Mouse (Mus musculus): ENCODE results near the gene Sort1. TPM values are rescaled to one million over a fixed set of nuclear protein-coding genes. Genes with fewer than 3 reads are reported as not detected.

The Sort1 gene
- polyA plus RNA-seq, 1 experiment: 32.8 TPM

GRCm38 (mm10) chr3:108318517-108318916, 34.6 kb downstream of the Sort1 start:
- H3K27me3 ChIP-seq (ENCODE audit: control insufficient read depth, insufficient read depth, low read length): no peaks in the 10 kb centered on the region
- H3K36me3 ChIP-seq (ENCODE audit: control insufficient read depth, insufficient read depth, low read length): no peaks in the 10 kb centered on the region
- H3K27ac ChIP-seq (ENCODE audit: insufficient read depth, low read depth, low read length): no peak overlapping the region
- no peak overlapping the region for H3K4me3 ChIP-seq (ENCODE audit: low read depth, low read length)
- WGBS: 65% methylated on average over 2 of the region's 2 CpGs
- peaks cover 3% of the 10 kb centered on the region; the same call in 1 of the 2 replicates for H3K4me1 ChIP-seq (ENCODE audit: control insufficient read depth, insufficient read depth, insufficient read length, low read length)
- TF ChIP-seq CTCF (IDR thresholded peaks at IDR 0.05; ENCODE audit: extremely low read depth, insufficient read length, insufficient replicate concordance, low read depth, low read length): no peak

GRCm38 (mm10) chr3:108321671-108322070, 37.8 kb downstream of the Sort1 start:
- TF ChIP-seq POLR2A (IDR thresholded peaks at IDR 0.05; ENCODE audit: low read depth, low read length) (no peak), CTCF (IDR thresholded peaks at IDR 0.05; ENCODE audit: extremely low read depth, insufficient read length, insufficient replicate concordance, low read depth, low read length) (no peak)
- Histone ChIP-seq H3K4me1 (ENCODE audit: control insufficient read depth, insufficient read depth, insufficient read length, low read length) (no peaks in the 10 kb centered on the region), H3K27me3 (ENCODE audit: control insufficient read depth, insufficient read depth, low read length) (no peaks in the 10 kb centered on the region), H3K36me3 (ENCODE audit: control insufficient read depth, insufficient read depth, low read length) (peaks cover 8% of the 10 kb centered on the region), H3K27ac (ENCODE audit: insufficient read depth, low read depth, low read length) (no peak overlapping the region), H3K4me3 (ENCODE audit: low read depth, low read length) (no peak overlapping the region)
- 79% methylated on average over 4 of the region's 4 CpGs for WGBS

- H3K36me3 ChIP-seq (ENCODE audit: control insufficient read depth, insufficient read depth, low read length): peaks cover 8% of the 10 kb centered on the region
- no peaks in the 10 kb centered on the region for H3K4me1 ChIP-seq (ENCODE audit: control insufficient read depth, insufficient read depth, insufficient read length, low read length)
- 86% methylated on average over 4 of the region's 4 CpGs for WGBS
- no peaks in the 10 kb centered on the region for H3K27me3 ChIP-seq (ENCODE audit: control insufficient read depth, insufficient read depth, low read length)
- TF ChIP-seq CTCF (IDR thresholded peaks at IDR 0.05; ENCODE audit: extremely low read depth, insufficient read length, insufficient replicate concordance, low read depth, low read length) (no peak), POLR2A (IDR thresholded peaks at IDR 0.05; ENCODE audit: low read depth, low read length) (no peak)
- H3K27ac ChIP-seq (ENCODE audit: insufficient read depth, low read depth, low read length): no peak overlapping the region
- no peak overlapping the region for H3K4me3 ChIP-seq (ENCODE audit: low read depth, low read length)
Observed at GRCm38 (mm10) chr3:108322136-108322535, 38.3 kb downstream of the Sort1 start.

GRCm38 (mm10) chr3:108322962-108323361, 39.1 kb downstream of the Sort1 start:
- TF ChIP-seq POLR2A (IDR thresholded peaks at IDR 0.05; ENCODE audit: low read depth, low read length): no peak
- TF ChIP-seq CTCF (IDR thresholded peaks at IDR 0.05; ENCODE audit: extremely low read depth, insufficient read length, insufficient replicate concordance, low read depth, low read length): no peak
- no peak overlapping the region for H3K27ac ChIP-seq (ENCODE audit: insufficient read depth, low read depth, low read length)
- no peaks in the 10 kb centered on the region for H3K4me1 ChIP-seq (ENCODE audit: control insufficient read depth, insufficient read depth, insufficient read length, low read length)
- no peaks in the 10 kb centered on the region for H3K27me3 ChIP-seq (ENCODE audit: control insufficient read depth, insufficient read depth, low read length)
- H3K4me3 ChIP-seq (ENCODE audit: low read depth, low read length): no peak overlapping the region
- peaks cover 8% of the 10 kb centered on the region for H3K36me3 ChIP-seq (ENCODE audit: control insufficient read depth, insufficient read depth, low read length)
- WGBS: 97% methylated on average over 3 of the region's 3 CpGs

GRCm38 (mm10) chr3:108324837-108325236, 41.0 kb downstream of the Sort1 start:
- 84% methylated on average over 4 of the region's 4 CpGs for WGBS

GRCm38 (mm10) chr3:108325521-108325920, 41.6 kb downstream of the Sort1 start:
- Histone ChIP-seq H3K36me3 (ENCODE audit: control insufficient read depth, insufficient read depth, low read length) (peaks cover 15% of the 10 kb centered on the region), H3K4me3 (ENCODE audit: low read depth, low read length) (no peak overlapping the region), H3K4me1 (ENCODE audit: control insufficient read depth, insufficient read depth, insufficient read length, low read length) (peaks cover 2% of the 10 kb centered on the region; the same call in 1 of the 2 replicates), H3K27ac (ENCODE audit: insufficient read depth, low read depth, low read length) (no peak overlapping the region), H3K27me3 (ENCODE audit: control insufficient read depth, insufficient read depth, low read length) (no peaks in the 10 kb centered on the region)
- TF ChIP-seq CTCF (IDR thresholded peaks at IDR 0.05; ENCODE audit: extremely low read depth, insufficient read length, insufficient replicate concordance, low read depth, low read length) (no peak), POLR2A (IDR thresholded peaks at IDR 0.05; ENCODE audit: low read depth, low read length) (no peak)
- 86% methylated on average over 9 of the region's 9 CpGs for WGBS

More at GRCm38 (mm10) chr3:108324837-108325236, 41.0 kb downstream of the Sort1 start:
- no peak overlapping the region for H3K27ac ChIP-seq (ENCODE audit: insufficient read depth, low read depth, low read length)
- no peaks in the 10 kb centered on the region for H3K27me3 ChIP-seq (ENCODE audit: control insufficient read depth, insufficient read depth, low read length)
- peaks cover 13% of the 10 kb centered on the region for H3K36me3 ChIP-seq (ENCODE audit: control insufficient read depth, insufficient read depth, low read length)
- no peak overlapping the region for H3K4me3 ChIP-seq (ENCODE audit: low read depth, low read length)
- H3K4me1 ChIP-seq (ENCODE audit: control insufficient read depth, insufficient read depth, insufficient read length, low read length): peaks cover 2% of the 10 kb centered on the region; the same call in 1 of the 2 replicates
- no peak for TF ChIP-seq CTCF (IDR thresholded peaks at IDR 0.05; ENCODE audit: extremely low read depth, insufficient read length, insufficient replicate concordance, low read depth, low read length)
- no peak for TF ChIP-seq POLR2A (IDR thresholded peaks at IDR 0.05; ENCODE audit: low read depth, low read length)

- WGBS: 86% methylated on average over 8 of the region's 8 CpGs
- Histone ChIP-seq H3K4me1 (ENCODE audit: control insufficient read depth, insufficient read depth, insufficient read length, low read length) (peaks cover 2% of the 10 kb centered on the region; the same call in 1 of the 2 replicates), H3K27me3 (ENCODE audit: control insufficient read depth, insufficient read depth, low read length) (no peaks in the 10 kb centered on the region), H3K36me3 (ENCODE audit: control insufficient read depth, insufficient read depth, low read length) (peaks cover 17% of the 10 kb centered on the region), H3K27ac (ENCODE audit: insufficient read depth, low read depth, low read length) (no peak overlapping the region), H3K4me3 (ENCODE audit: low read depth, low read length) (no peak overlapping the region)
- no peak for TF ChIP-seq CTCF (IDR thresholded peaks at IDR 0.05; ENCODE audit: extremely low read depth, insufficient read length, insufficient replicate concordance, low read depth, low read length)
- TF ChIP-seq POLR2A (IDR thresholded peaks at IDR 0.05; ENCODE audit: low read depth, low read length): no peak
Observed at GRCm38 (mm10) chr3:108327275-108327674, 43.4 kb downstream of the Sort1 start.
